Mouse (Mus musculus) kidney, embryonic 15.5 days (tissue): ENCODE data around the gene Oxa1l. TPM values are rescaled to one million over a fixed set of nuclear protein-coding genes. Genes with fewer than 3 reads are reported as not detected.
A peak's percentile ranks its signal among the peaks of the same experiment; 100 is the strongest.
"Not testable (repeated sequence)": the region's sequence is repeated elsewhere in the genome, so short reads cannot be mapped to it uniquely, and the experiment has no call there.

ENCODE experiments used
- ATAC-seq: fragments of 200-750 bp; cut with Nextera tagmentation; replicated peaks from 2 replicates; pipeline ENCODE4 v1.8.0; 2017; ENCODE audit warnings: moderate TSS enrichment; ENCODE audit not compliant: low FRiP score
- H3K27ac ChIP-seq: fragments of 300-500 bp; sonication (generic); 2 replicates; pipeline ENCODE4 v1.5.1; 2015; ENCODE audit warnings: mild to moderate bottlenecking, inconsistent platforms
- H3K27me3 ChIP-seq: fragments of 300-500 bp; sonication (generic); 2 replicates; pipeline ENCODE4 v1.6.1; 2015; ENCODE audit warnings: inconsistent platforms
- H3K36me3 ChIP-seq: fragments of 300-500 bp; sonication (generic); 2 replicates; pipeline ENCODE4 v1.6.1; 2015; ENCODE audit warnings: inconsistent platforms
- H3K4me1 ChIP-seq: fragments of 300-500 bp; sonication (generic); 2 replicates; pipeline ENCODE4 v1.6.1; 2015; ENCODE audit warnings: inconsistent platforms
- H3K4me2 ChIP-seq: fragments of 300-500 bp; sonication (generic); 2 replicates; pipeline ENCODE4 v1.6.1; 2015; ENCODE audit warnings: moderate library complexity, mild to moderate bottlenecking, inconsistent platforms
- H3K4me3 ChIP-seq: fragments of 300-500 bp; sonication (generic); replicated peaks from 2 replicates; pipeline ENCODE4 v1.5.1; 2015; ENCODE audit warnings: mild to moderate bottlenecking, inconsistent platforms
- H3K9ac ChIP-seq: fragments of 300-500 bp; sonication (generic); 2 replicates; pipeline ENCODE4 v1.6.1; 2015; ENCODE audit warnings: mild to moderate bottlenecking, inconsistent platforms
- H3K9me3 ChIP-seq: fragments of 300-500 bp; sonication (generic); replicated peaks from 2 replicates; pipeline ENCODE4 v1.6.1; 2016; ENCODE audit warnings: inconsistent platforms
- WGBS: fragments of 180-500 bp; shearing (Covaris S2); methylation state at CpG from one replicate; pipeline ENCODE4 v1.1.7; 2015; ENCODE audit warnings: mixed read lengths; 5-methylcytosine and 5-hydroxymethylcytosine counted together
- polyA plus RNA-seq: library from polyadenylated mRNA; unstranded; fragments of >200 nt; fragmentation: Nextera tagmentation; extraction: Ambion mirVana; gene quantifications from 2 replicates; pipeline ENCODE4 v1.2.1, GENCODE M21; 2015

Gene Oxa1l
- polyA plus RNA-seq: 50.9 and 61.0 TPM in 2 replicates

- WGBS: under 1% methylated on average over 48 of the region's 48 CpGs
- Histone ChIP-seq H3K4me3 (peak within 1 kb of the TSS; percentile 64), H3K4me1 (peaks cover 15% of the 10 kb centered on the region), H3K9ac (peak within 1 kb of the TSS; percentile 74), H3K27ac (peak within 1 kb of the TSS; percentile 91), H3K36me3 (peaks cover 30% of the 10 kb centered on the region), H3K27me3 (no peaks in the 10 kb centered on the region), H3K9me3 (no peaks in the 10 kb centered on the region), H3K4me2 (peak within 1 kb of the TSS; percentile 73)
- ATAC-seq: peak; percentile 93
Observed at GRCm38 (mm10) chr14:54360577-54361340, at the start of gene Oxa1l. Gene Oxa1l, plus strand, starts transcription at chr14:54360834.

DNA sequence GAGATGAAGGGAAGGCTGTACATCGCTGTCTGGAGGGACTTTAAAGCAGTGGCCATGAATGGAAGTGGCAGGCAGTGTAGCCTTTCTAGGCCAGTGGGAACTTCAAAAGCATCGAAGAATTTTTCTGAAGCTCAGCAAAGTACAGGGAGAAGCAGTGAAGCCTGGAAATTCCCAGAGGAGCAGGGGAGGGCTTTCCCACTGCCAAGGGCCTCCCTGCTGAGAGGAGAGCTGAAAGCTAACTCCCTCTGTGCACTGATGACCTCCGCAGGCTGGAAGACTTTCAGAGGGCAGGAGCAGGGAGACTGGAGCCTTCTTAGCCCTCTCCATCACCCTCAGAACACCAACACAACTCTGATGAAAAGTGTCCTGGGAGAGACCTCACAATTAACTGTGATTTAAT is 48.9 kb upstream of the Oxa1l start:
- ATAC-seq: peak; percentile 75
- 0 out of 2 replicates have a peak, but pooled peaks cover 4% of the 10 kb centered on the region for H3K4me1 ChIP-seq

GRCm38 (mm10) chr14:54321556-54322376 is 38.9 kb upstream of the Oxa1l start:
- Histone ChIP-seq H3K4me2 (no peak overlapping the region), H3K4me1 (no peaks in the 10 kb centered on the region), H3K9ac (no peak overlapping the region), H3K27me3 (no peaks in the 10 kb centered on the region), H3K36me3 (no peaks in the 10 kb centered on the region), H3K4me3 (no peak overlapping the region), H3K9me3 (0 out of 2 replicates have a peak, but pooled peaks cover 3% of the 10 kb centered on the region), H3K27ac (no peak overlapping the region)
- WGBS: 65% methylated on average over 18 of the region's 18 CpGs
- no peak for ATAC-seq

More for the DNA sequence above, 48.9 kb upstream of the Oxa1l start:
- H3K4me3 ChIP-seq: no peak overlapping the region
- no peaks in the 10 kb centered on the region for H3K36me3 ChIP-seq
- H3K9me3 ChIP-seq: no peaks in the 10 kb centered on the region
- 20% methylated on average over 3 of the region's 3 CpGs for WGBS
- no peak overlapping the region for H3K9ac ChIP-seq
- H3K27me3 ChIP-seq: 0 out of 2 replicates have a peak, but pooled peaks cover 5% of the 10 kb centered on the region
- no peak overlapping the region for H3K27ac ChIP-seq
- H3K4me2 ChIP-seq: no peak overlapping the region

GRCm38 (mm10) chr14:54324486-54324885 is 36.1 kb upstream of the Oxa1l start:
- H3K27ac ChIP-seq: no peak overlapping the region
- WGBS: 57% methylated on average over 5 of the region's 5 CpGs
- ATAC-seq: no peak
- no peaks in the 10 kb centered on the region for H3K4me1 ChIP-seq
- H3K4me3 ChIP-seq: no peak overlapping the region
- H3K9ac ChIP-seq: no peak overlapping the region
- H3K4me2 ChIP-seq: no peak overlapping the region
- 0 out of 2 replicates have a peak, but pooled peaks cover 3% of the 10 kb centered on the region for H3K9me3 ChIP-seq
- no peaks in the 10 kb centered on the region for H3K36me3 ChIP-seq
- no peaks in the 10 kb centered on the region for H3K27me3 ChIP-seq

DNA sequence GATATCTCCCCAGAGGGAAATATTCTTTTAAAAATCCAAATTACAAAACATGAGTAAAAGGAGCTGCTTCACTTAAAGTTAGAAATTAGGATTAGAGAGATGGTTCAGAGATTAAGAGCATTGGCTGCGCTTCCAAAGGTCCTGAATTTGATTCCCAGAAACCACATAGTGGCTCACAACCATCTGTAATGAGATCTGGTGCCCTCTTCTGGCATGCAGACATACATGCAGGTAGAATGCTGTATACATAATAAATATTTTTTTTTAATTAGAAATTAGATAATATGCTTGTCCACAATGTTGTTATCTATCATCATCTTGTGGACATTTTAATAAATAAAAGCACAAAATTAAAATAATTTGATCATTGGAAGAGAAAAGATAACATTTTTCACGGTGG is 32.1 kb upstream of the Oxa1l start:
- Histone ChIP-seq H3K4me1 (peaks cover 12% of the 10 kb centered on the region), H3K9me3 (no peaks in the 10 kb centered on the region), H3K27ac (no peak overlapping the region), H3K4me3 (no peak overlapping the region), H3K27me3 (no peaks in the 10 kb centered on the region), H3K9ac (no peak overlapping the region), H3K4me2 (no peak overlapping the region), H3K36me3 (no peaks in the 10 kb centered on the region)
- 86% methylated on average over 2 of the region's 2 CpGs for WGBS
- no peak for ATAC-seq

DNA sequence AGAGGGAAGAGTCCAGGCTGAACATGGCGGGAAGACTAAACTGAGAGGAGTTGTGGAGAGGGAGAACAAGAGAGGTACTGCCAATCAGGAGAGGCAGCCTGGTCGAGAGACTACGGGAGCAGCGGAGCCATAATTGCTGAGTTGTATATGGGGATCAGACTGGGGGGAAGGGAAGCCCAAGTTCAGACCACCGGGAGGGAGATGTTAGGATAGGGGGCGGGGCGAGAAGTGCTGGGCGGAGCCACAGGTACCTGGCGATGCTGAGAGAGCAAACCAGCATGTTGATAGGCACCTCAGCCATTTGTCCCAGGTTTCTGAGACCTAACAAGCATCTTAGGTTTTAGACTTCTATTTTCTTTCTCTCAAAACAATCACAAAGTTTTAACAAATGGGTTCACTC is 31.4 kb upstream of the Oxa1l start:
- H3K27me3 ChIP-seq: no peaks in the 10 kb centered on the region

DNA sequence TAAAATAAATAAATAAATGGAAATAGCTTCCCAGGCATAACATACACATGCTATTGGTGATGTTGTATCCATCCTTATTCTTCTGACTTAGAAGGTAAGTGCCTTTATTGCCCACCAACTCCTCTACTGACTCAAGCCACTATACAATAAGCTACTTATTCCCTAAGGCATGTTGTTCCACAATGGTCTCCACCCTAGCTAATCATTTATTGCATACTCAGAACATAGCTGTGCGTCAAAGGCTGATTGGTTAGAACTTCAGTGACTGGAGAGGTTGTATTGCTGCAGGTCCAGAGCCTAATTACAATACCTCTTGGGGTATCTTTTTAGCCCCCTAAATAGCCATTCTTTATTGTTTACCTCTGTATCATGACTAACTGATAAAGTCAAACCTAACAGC is 29.5 kb upstream of the Oxa1l start:
- H3K27ac ChIP-seq: no peak overlapping the region

More for the DNA sequence above, 31.4 kb upstream of the Oxa1l start:
- H3K4me3 ChIP-seq: no peak overlapping the region
- H3K9me3 ChIP-seq: no peaks in the 10 kb centered on the region
- 51% methylated on average over 9 of the region's 9 CpGs for WGBS
- H3K27ac ChIP-seq: no peak overlapping the region
- peak overlapping the region; percentile 23; the same call in 1 of the 2 replicates for H3K4me2 ChIP-seq
- H3K36me3 ChIP-seq: no peaks in the 10 kb centered on the region
- no peak for ATAC-seq
- H3K9ac ChIP-seq: no peak overlapping the region
- peaks cover 12% of the 10 kb centered on the region for H3K4me1 ChIP-seq

GRCm38 (mm10) chr14:54332176-54333074 is 28.2 kb upstream of the Oxa1l start:
- H3K4me3 ChIP-seq: no peak overlapping the region
- H3K27ac ChIP-seq: peak overlapping the region; percentile 66
- H3K4me1 ChIP-seq: peaks cover 12% of the 10 kb centered on the region
- no peak overlapping the region for H3K4me2 ChIP-seq
- WGBS: 78% methylated on average over 5 of the region's 5 CpGs
- ATAC-seq: no peak
- H3K36me3 ChIP-seq: no peaks in the 10 kb centered on the region
- no peaks in the 10 kb centered on the region for H3K9me3 ChIP-seq
- no peaks in the 10 kb centered on the region for H3K27me3 ChIP-seq
- no peak overlapping the region for H3K9ac ChIP-seq

More for the DNA sequence above, 29.5 kb upstream of the Oxa1l start:
- H3K36me3 ChIP-seq: no peaks in the 10 kb centered on the region
- H3K9me3 ChIP-seq: no peaks in the 10 kb centered on the region
- H3K27me3 ChIP-seq: no peaks in the 10 kb centered on the region
- H3K4me3 ChIP-seq: no peak overlapping the region
- 85% methylated on average over 1 of the region's 1 CpGs for WGBS
- no peak overlapping the region for H3K4me2 ChIP-seq
- peaks cover 12% of the 10 kb centered on the region for H3K4me1 ChIP-seq
- no peak for ATAC-seq
- H3K9ac ChIP-seq: no peak overlapping the region

- Histone ChIP-seq H3K9ac (no peak overlapping the region), H3K9me3 (no peaks in the 10 kb centered on the region), H3K4me3 (no peak overlapping the region), H3K27me3 (no peaks in the 10 kb centered on the region), H3K27ac (peak overlapping the region; percentile 66; the same call in 1 of the 2 replicates), H3K4me2 (no peak overlapping the region), H3K36me3 (no peaks in the 10 kb centered on the region), H3K4me1 (peaks cover 12% of the 10 kb centered on the region)
- ATAC-seq: 0 out of 2 replicates have a peak, but pooled peaks have one; percentile 52
- WGBS: 56% methylated on average over 8 of the region's 8 CpGs
Observed at GRCm38 (mm10) chr14:54333452-54334189, 27.0 kb upstream of the Oxa1l start.

GRCm38 (mm10) chr14:54340836-54341235 is 19.8 kb upstream of the Oxa1l start:
- Histone ChIP-seq H3K27ac (no peak overlapping the region), H3K9ac (no peak overlapping the region), H3K27me3 (no peaks in the 10 kb centered on the region), H3K4me3 (no peak overlapping the region), H3K4me2 (no peak overlapping the region), H3K4me1 (no peaks in the 10 kb centered on the region), H3K9me3 (no peaks in the 10 kb centered on the region), H3K36me3 (no peaks in the 10 kb centered on the region)
- ATAC-seq: no peak
- WGBS: 78% methylated on average over 7 of the region's 7 CpGs

DNA sequence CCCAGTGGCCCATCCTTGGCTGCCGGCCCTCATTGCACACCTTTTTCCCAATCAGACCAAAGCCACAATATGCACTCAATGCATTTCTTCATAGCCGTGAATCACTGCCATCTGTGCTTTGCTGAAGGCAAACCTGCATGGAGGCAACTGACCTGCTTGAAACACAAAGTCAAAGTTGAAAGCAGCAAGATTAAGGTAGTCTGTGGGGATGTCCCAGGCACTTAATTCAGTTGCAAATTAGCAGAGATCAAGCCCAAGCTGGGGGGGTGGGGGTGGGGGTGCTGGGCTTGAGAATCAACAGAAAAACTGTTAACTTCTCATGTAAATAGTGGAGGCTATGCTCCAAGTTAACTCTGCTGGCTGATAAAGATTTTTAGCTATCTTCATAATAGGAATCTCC is 18.8 kb upstream of the Oxa1l start:
- not testable (repeated sequence) for H3K9ac ChIP-seq, H3K4me1 ChIP-seq, H3K4me2 ChIP-seq, ATAC-seq, H3K27me3 ChIP-seq, H3K27ac ChIP-seq, H3K36me3 ChIP-seq, H3K4me3 ChIP-seq, H3K9me3 ChIP-seq
- WGBS: 45% methylated on average over 2 of the region's 2 CpGs
